Mouse (Mus musculus) embryo, embryonic 10.5 days (tissue): ENCODE measurements around the gene Gm20388.

ENCODE experiments used
- DNase-seq: peaks from one replicate; pipeline ENCODE4 v3.0.0-alpha.2; 2015; ENCODE audit warnings: low spot score

Gm20388 gene

GRCm38 (mm10) chr8:122670718-122671117, 2760.1 kb downstream of the Gm20388 start:
- DNase-seq = no peak

- DNase-seq = no peak
Observed at GRCm38 (mm10) chr8:122671894-122672293, 2761.3 kb downstream of the Gm20388 start.

- no peak for DNase-seq
Observed at GRCm38 (mm10) chr8:122673989-122674388, 2763.3 kb downstream of the Gm20388 start.

- DNase-seq = no peak
Observed at GRCm38 (mm10) chr8:122674999-122675398, 2764.4 kb downstream of the Gm20388 start.

GRCm38 (mm10) chr8:122675596-122676420, 2765.2 kb downstream of the Gm20388 start:
- DNase-seq = no peak

- no peak for DNase-seq
Observed at GRCm38 (mm10) chr8:122676621-122677480, 2766.2 kb downstream of the Gm20388 start.

- no peak for DNase-seq
Observed at GRCm38 (mm10) chr8:122677481-122678021, 2766.9 kb downstream of the Gm20388 start.

- peak; percentile 79 for DNase-seq
Observed at GRCm38 (mm10) chr8:122678061-122678895, 2767.6 kb downstream of the Gm20388 start.

GRCm38 (mm10) chr8:122678896-122679210, 2768.2 kb downstream of the Gm20388 start:
- no peak for DNase-seq

- no peak for DNase-seq
Observed at GRCm38 (mm10) chr8:122679325-122679920, 2768.8 kb downstream of the Gm20388 start.

- no peak for DNase-seq
Observed at GRCm38 (mm10) chr8:122680171-122680570, 2769.5 kb downstream of the Gm20388 start.

GRCm38 (mm10) chr8:122682820-122683219, 2772.2 kb downstream of the Gm20388 start:
- DNase-seq = no peak

GRCm38 (mm10) chr8:122685097-122685861, 2774.6 kb downstream of the Gm20388 start:
- DNase-seq = no peak

GRCm38 (mm10) chr8:122686879-122687278, 2776.2 kb downstream of the Gm20388 start:
- no peak for DNase-seq

GRCm38 (mm10) chr8:122689315-122689714, 2778.7 kb downstream of the Gm20388 start:
- DNase-seq = no peak

GRCm38 (mm10) chr8:122691018-122691417, 2780.4 kb downstream of the Gm20388 start:
- no peak for DNase-seq

- DNase-seq = no peak
Observed at GRCm38 (mm10) chr8:122692152-122692551, 2781.5 kb downstream of the Gm20388 start.

- DNase-seq = no peak
Observed at GRCm38 (mm10) chr8:122695438-122696042, 2784.9 kb downstream of the Gm20388 start.

GRCm38 (mm10) chr8:122697181-122697581, 2786.5 kb downstream of the Gm20388 start:
- DNase-seq = no peak

GRCm38 (mm10) chr8:122697586-122697985, 2786.9 kb downstream of the Gm20388 start:
- no peak for DNase-seq
